Mouse (Mus musculus) Patski (cell line): ENCODE results near the gene Rbx1. TPM values are rescaled to one million over a fixed set of nuclear protein-coding genes. Genes with fewer than 3 reads are reported as not detected.
A peak's percentile ranks its signal among the peaks of the same experiment; 100 is the strongest.
"Not testable (repeated sequence)": the region's sequence is repeated elsewhere in the genome, so short reads cannot be mapped to it uniquely, and the experiment has no call there.

Experiments
- ATAC-seq: fragments of 100-300 bp; one replicate; pipeline ENCODE4 v1.8.0; 2021
- CTCF ChIA-PET: fragments of 350-600 bp; sonication (Branson Sonifier 250); formaldehyde crosslinking; loops from one replicate; lab custom pipeline; 2022; ENCODE audit warnings: inconsistent platforms; lab: Charles Lee
- POLR2A ChIA-PET: fragments of 350-600 bp; sonication (Branson Sonifier 250); formaldehyde crosslinking; loops from one replicate; lab custom pipeline; 2022; ENCODE audit warnings: antibody characterized with exemption, inconsistent platforms; lab: Charles Lee
- DNase-seq: peaks from one replicate; pipeline ENCODE4 v3.0.0-alpha.2; 2011; ENCODE audit warnings: low read depth, low spot score
- H3K27me3 ChIP-seq: fragments of 371-371 bp; one replicate; pipeline ENCODE4 v1.5.1; 2021
- CTCF ChIP-seq: fragments of 100-300 bp; IDR thresholded peaks from one replicate; pipeline ENCODE4 v1.5.1; 2021
- in situ Hi-C: fragments of 300-500 bp; cut with MboI; formaldehyde crosslinking; loops from 3 replicates; pipeline ENCODE4 v1.11.1; 2018; ENCODE audit warnings: low pct_unique_long_range_greater_than_20kb, mixed read lengths
- polyA plus RNA-seq: library from polyadenylated mRNA; unstranded; gene quantifications from one replicate; pipeline ENCODE4 v1.2.3, GENCODE M21; 2021

Gene Rbx1
- polyA plus RNA-seq, 1 experiment from 2014 or later: 157 TPM

DNA sequence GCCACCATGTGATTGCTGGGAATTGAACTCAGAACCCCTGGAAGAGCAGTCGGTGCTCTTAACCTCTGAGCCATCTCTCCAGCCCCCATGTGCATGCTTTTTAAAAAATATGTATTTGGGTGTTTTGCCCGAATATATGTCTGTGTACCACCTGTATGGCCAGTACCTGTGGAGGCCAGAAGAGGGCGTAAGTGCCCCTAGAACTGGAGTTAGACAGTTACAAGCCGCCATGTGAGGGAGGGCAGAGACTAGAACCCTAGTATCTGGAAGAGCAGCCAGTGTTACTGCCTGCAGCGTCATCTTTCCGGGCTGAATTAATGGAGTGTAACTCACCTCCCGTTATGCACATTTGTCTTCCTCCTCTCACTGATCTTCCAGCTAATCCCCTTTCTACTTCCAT lies 4.6 kb upstream of the Rbx1 start:
- TF ChIP-seq CTCF: no peak
- H3K27me3 ChIP-seq: no peaks in the 10 kb centered on the region
- ATAC-seq (no peak), DNase-seq (no peak)
- in situ Hi-C loops: loop anchor here (5.0 kb wide), 1 partner anchor 126 kb away; the partner anchor contains the start of gene Ep300
- CTCF ChIA-PET: no interaction called here
- POLR2A ChIA-PET: no interaction called here

DNA sequence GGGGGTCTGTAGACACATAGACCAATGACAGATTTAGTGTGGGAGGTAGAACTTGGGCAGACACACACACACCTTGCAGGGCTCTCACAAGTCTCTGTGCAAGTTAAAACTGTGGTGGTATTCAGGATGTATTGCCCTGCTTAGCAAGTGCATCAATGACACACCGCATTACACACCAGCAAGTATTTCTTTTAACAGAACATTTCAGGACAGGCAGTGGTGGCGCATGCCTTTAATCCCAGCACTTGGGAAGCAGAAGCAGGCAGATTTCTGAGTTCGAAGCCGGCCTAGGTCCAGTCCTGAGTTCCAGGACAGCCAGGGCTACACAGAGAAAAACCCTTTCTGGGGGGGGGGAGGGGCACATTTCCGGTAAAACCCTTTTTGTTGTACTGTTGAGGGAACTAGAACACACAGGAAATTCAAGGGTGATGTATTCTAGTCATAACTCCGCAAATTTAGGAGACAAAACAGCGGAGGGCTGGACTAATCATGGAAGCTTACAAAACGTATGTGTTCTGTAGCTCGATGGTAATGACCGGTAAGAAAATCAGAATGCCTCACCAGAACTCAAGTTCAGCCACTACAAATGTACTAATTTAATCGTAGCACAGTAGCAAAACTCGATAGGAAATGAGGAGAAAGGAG lies 958 bp upstream of the Rbx1 start:
- TF ChIP-seq CTCF: no peak
- CTCF ChIA-PET: no interaction called here
- DNase-seq (no peak), ATAC-seq (no peak)
- POLR2A ChIA-PET: no interaction called here
- no peaks in the 10 kb centered on the region for H3K27me3 ChIP-seq
- in situ Hi-C loops: no loop called here

DNA sequence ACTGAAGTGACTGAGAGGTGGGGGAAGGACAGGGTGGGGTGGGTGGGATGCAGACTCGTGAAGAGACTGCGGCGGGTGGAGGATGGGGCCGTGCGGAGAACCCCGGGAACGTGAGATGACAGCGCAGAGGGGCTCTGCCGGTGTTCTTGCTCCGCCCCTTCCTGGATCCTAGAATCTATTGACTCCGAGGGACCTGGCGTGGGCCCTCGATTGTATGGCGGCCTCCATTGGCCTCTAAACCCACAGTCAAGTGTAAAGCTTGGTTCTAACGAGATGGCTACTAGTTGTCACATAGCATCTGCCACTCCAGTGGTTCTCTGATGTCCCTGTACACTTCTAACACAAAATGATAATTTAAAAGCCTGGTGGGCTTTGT lies 630 bp downstream of the Rbx1 start:
- DNase-seq (no peak), ATAC-seq (peak; percentile 13)
- in situ Hi-C loops: no loop called here
- CTCF ChIA-PET: no interaction called here
- no peak for TF ChIP-seq CTCF
- POLR2A ChIA-PET: interaction anchor here (0.7 to 1.0 kb wide), 3 partner anchors 24 to 198 kb away, joined by 3 to 4 read pairs (median 3); no protein-coding TSS in a partner anchor
- no peaks in the 10 kb centered on the region for H3K27me3 ChIP-seq

DNA sequence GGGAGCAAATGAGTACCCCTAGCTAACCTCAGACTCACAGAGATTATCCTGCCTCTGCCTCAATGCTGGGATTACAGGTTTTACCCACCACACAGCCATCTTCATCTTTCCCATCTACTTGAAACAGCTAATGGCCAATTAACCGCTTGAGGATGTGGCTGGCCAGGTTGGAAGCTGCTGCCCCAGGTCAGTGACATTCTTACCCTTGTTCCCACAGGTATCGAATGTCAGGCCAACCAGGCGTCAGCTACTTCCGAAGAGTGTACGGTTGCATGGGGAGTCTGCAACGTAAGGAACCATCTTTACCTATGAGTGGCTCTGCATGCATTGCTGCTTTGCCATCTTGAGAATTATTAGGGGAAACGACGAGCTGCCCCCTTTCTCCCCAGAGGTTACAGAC lies 4.6 kb downstream of the Rbx1 start:
- ChIA-PET CTCF (no interaction called here), POLR2A (no interaction called here)
- TF ChIP-seq CTCF: no peak
- H3K27me3 ChIP-seq: no peaks in the 10 kb centered on the region
- no peak for ATAC-seq
- in situ Hi-C loops: no loop called here
- no peak for DNase-seq

DNA sequence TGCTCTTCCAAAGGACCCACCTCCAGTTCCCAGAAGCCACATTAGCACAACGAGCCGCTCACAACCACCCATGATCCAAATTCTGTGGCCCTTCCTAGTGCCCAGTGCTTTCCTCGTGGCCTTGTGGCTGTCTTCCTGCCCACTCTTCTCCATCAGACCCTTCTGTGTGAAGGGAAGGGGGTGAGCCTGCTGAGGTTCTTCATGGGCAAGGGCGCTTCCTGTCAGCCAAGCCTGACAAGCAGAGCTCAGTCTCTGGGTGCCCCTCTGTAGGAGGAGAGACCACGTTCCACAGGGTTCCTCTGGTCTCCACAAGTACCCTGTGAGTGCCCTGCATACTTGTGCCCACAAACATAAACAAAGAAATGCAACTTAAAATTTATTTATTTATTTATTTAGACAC lies 6.2 kb downstream of the Rbx1 start:
- ATAC-seq (no peak), DNase-seq (no peak)
- H3K27me3 ChIP-seq: no peaks in the 10 kb centered on the region
- ChIA-PET POLR2A (no interaction called here), CTCF (no interaction called here)
- in situ Hi-C loops: no loop called here
- no peak for TF ChIP-seq CTCF

DNA sequence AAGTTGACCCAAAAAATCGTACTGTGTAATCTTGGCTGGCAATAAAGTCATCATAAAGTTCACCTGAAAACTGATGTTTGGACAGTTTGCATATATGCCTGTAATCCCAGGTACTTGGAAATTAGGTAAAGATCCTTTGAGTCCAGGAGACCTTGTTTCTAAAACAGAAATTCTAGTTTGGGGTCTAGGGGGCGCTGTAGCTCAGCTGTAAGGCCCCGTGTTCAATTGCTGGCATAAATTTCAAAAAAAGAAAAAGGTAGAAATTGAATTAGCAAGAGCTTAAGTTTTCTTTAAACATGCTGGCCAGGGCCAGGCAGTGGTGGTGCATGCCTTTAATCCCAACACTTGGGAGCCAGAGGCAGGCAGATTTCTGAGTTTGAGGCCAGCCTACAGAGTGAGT lies 9.6 kb downstream of the Rbx1 start:
- POLR2A ChIA-PET: no interaction called here
- CTCF ChIA-PET: no interaction called here
- TF ChIP-seq CTCF: no peak
- no peaks in the 10 kb centered on the region for H3K27me3 ChIP-seq
- in situ Hi-C loops: no loop called here
- no peak for DNase-seq
- ATAC-seq: no peak

DNA sequence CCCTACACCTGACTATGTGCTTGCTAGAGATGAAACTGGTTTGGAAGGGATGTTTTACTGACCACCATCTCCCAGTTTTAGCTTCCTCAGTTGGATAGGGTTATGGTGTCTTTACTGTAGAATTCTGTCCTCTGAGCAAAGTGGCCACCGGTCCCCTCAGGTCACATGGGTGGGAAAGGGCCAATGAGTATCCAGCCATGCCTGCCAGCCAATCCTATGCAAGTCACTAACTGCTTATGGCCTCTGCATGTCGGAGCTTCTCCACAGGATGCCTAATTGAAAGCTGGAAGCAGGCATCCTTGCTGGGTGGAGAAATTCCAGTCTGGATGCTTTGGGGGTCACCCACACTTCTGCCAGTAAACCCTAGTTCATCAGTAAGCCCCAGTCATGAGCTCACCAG lies 10.5 kb downstream of the Rbx1 start:
- ChIA-PET POLR2A (no interaction called here), CTCF (interaction anchor here (1.9 kb wide), 1 partner anchor 9 kb away, joined by 7 read pairs; no protein-coding TSS in a partner anchor)
- no peak for ATAC-seq
- in situ Hi-C loops: no loop called here
- DNase-seq: no peak
- no peak for TF ChIP-seq CTCF
- H3K27me3 ChIP-seq: no peaks in the 10 kb centered on the region

DNA sequence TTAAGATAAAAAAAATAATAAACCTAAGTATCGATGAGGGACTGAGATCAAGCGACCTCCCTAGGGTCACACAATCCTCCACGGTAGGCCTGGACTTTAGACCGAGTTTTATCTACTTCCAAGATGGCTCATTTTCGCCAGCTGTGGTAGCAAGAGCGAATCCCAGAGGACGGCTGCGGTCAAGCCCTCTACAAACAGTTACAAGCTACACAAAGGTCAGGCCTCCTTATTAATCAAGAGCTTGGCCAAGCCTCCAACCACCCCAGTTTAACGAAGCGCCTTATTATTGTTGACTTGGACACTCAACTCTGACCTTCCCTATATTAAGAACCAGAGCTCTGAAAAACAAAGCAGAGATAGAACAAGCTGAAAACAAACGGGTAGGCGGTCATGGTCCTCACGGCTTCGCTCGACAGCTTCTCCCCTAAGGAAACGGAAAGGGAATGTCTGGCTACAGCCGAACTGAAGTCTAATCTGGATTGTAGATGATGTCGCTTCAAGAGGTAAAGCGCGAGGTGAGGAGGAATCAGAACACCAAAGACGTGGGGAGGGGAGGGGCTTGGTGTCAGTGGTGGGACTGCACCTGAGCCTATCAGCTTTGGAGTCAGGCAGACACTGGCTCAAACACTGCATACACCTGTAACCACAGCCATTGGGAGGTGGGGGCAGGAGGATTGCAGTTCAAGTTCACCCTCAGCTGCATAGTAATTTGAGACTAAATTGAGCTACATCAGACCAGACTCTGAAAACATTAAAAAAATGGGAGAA lies 13.5 kb downstream of the Rbx1 start:
- DNase-seq: no peak
- TF ChIP-seq CTCF: no peak
- in situ Hi-C loops: no loop called here
- ATAC-seq: no peak
- ChIA-PET CTCF (no interaction called here), POLR2A (no interaction called here)
- H3K27me3 ChIP-seq: no peaks in the 10 kb centered on the region

DNA sequence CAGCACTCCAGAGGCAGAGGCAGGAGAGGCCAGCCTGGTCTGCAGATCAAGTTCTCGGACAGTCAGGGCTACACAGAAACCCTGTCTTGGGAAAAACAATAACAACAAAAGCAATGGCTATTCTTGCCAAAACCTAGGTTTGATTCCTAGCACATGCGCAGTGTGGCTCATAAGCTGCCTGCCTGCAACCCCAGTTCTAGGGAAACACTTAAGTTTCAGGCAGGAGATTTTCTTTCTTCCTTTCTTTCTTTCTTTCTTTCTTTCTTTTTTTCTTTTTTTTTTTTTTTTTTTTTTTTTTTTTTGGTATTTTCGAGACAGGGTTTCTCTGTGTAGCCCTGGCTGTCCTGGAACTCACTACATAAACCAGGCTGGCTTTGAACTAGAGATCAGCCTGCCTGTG lies 14.2 kb downstream of the Rbx1 start:
- ATAC-seq, H3K27me3 ChIP-seq, in situ Hi-C loops, POLR2A ChIA-PET, CTCF ChIA-PET, DNase-seq: not testable (repeated sequence)

DNA sequence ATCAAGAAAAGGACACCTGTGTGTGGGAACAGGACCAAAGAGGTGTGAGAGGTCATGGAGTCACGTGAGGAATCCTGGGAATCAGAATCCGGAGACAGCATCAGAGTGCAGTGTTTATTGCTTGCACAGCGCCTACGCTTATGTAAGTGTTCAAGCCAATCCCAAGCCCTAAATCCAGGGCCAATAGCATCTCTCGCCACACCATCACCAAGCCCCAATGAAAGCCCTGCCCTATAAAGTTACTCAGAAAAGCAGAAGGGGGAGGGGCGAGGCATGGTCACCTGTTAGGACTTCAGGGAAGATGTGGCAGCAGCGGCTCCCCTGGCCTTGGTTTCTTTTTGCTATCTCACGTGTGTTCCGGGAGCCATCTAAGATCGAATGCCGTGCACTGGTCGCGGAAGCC lies 14.9 kb downstream of the Rbx1 start:
- ChIA-PET POLR2A (no interaction called here), CTCF (no interaction called here)
- in situ Hi-C loops: no loop called here
- DNase-seq (no peak), ATAC-seq (no peak)
- TF ChIP-seq CTCF: no peak
- H3K27me3 ChIP-seq: no peaks in the 10 kb centered on the region

DNA sequence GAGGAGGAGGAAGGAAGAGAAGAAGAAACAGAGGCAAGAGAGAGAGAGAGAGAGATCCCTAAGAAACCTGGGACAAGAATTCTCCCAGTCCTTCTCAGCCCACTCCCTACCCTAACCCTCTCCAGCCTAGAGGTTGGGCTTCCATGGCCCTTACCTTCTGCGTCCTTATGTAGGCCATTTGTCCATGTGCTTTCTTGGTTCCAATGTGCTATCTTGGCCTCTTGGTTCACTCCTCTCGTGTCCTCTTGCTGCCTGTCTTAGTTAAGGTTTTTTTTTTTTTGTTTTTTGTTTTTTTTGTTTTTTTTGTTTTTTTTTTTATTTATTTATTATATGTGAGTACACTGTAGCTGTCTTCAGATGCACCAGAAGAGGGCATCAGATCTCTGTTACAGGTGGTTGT lies 16.9 kb downstream of the Rbx1 start:
- POLR2A ChIA-PET: no interaction called here
- no peak for ATAC-seq

More for the DNA sequence above, 16.9 kb downstream of the Rbx1 start:
- in situ Hi-C loops: no loop called here
- no peak for TF ChIP-seq CTCF
- H3K27me3 ChIP-seq: no peaks in the 10 kb centered on the region
- CTCF ChIA-PET: no interaction called here
- no peak for DNase-seq
